Mouse (Mus musculus): ENCODE data around the gene Nmnat2.

Gene Nmnat2

GRCm38 (mm10) chr1:153093581-153093980, 138.8 kb downstream of the Nmnat2 start:
- DNase-seq (ENCODE audit: low spot score), result no peak

DNA sequence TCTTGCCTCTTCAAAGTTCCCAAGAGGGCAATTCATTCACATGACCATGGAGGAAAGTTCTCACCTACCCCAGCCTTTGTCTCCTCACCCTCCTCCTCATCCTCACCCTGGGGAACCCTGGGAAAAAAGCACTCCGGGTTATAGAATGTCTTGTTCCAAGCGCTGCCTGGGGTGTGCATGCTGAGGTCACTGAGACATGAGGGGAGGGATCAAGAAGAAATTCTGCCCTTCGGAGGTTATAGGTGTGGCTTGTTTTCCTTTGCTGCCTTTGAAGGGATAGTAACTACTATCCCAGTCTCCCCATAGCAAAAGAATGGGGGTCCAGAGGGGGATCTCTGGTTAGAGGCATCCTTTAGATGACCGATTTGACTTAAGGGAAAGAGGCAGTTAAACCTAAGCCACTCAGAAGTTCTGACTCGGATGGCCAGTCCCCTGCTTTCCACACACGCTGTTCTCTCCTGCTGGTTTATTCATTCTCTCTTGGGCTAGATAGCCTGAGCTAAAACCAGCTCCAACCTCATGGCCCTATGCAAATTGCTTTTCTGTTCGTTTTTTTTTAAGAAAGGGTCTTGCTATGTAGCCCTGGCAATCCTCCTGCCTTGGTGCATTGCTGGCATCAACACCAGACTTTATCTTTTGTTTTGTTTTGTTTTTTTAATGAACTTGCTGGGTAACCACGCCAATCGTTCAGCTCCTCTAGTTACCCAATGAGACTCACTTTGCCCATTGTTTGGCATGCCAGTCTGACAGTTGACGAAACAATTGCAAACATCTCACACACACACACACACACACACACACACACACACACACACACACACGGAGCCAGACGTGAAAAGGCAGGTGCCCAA, 139.7 kb downstream of the Nmnat2 start:
- DNase-seq (ENCODE audit: low spot score), result no peak

DNA sequence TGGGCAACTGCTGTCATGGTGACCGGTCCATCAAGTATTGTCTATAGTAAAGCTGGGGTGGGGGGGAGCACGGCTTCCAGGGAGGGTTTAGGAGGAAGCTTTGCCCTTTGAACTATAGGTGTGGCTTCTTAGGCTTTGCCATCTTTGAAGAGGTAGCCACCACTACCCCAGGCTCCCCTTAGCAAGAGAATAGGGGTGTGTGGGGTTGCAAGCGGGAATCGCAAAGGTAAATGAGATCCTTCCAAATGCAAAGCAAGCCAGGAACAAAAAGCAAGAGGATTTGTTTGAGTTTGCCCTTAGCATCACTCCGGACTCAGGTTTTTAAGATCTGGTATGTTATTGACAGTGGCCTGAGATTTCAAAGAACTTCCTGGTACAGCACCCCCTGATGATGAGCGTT, 140.5 kb downstream of the Nmnat2 start:
- no peak for DNase-seq (ENCODE audit: low spot score)

DNA sequence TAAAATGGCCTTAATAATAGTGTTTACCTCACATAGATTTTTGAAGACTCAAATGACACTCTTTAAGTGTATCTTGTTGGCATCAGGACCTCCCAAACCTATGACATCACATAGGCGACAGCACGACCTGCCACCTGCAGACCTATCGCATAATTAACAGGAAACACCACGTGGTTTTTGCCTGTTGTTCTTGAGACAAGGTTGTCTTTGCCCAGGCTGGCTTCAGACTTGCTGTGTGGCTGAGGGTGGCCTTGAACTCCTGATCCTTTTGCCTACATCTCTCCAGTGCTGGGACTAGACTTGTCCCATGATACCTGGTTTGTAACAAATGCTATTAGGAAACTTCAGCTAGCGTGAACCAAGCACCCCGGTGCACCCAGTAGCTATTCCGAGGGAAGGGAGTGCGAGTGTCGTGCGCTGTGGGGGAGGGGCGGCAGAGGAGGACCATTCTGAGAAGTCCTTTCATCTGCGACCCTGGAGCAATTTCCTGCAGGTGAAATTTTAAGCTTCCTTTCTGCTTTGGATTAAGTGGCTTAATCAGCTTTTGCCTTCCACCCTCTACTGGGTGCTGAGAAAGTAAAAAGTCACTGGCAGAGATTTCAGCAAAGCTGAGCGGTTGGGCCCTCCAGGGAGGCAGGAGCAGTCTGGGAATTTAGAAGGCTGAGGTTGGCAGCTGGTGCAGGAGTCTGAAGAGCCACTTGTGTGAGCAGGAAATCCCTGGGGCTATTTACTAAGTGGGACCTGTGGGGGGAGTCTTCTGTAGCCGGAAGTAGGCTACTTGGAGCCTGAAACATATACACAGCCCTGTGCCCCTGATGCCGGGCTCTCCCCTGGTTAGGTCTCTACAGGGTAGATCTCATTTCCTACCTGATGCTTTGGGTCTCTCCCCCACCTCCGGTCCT, 141.3 kb downstream of the Nmnat2 start:
- DNase-seq (ENCODE audit: low spot score), result no peak

- DNase-seq (ENCODE audit: low spot score), result no peak
Observed at GRCm38 (mm10) chr1:153097017-153097675, 142.4 kb downstream of the Nmnat2 start.

GRCm38 (mm10) chr1:153098586-153098985, 143.8 kb downstream of the Nmnat2 start:
- DNase-seq (ENCODE audit: low spot score), result no peak

DNA sequence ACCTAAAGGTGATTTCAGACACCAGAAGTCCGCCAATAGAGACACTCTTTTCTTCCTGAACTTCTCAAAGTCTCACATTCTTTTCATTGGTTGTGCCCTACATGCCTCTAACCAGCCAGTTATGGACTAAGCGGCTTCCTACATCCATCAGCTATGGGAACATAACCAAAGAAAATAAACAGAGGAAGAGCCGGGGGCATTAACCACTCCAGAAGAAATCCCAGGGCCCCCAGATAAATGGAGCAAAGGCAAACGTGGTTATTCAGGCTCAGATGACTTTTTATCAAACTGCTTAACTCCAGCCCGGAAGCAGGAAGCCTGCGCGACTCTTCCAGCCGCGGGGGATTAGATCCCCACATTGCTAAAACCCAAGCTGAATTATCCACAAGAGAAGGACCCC, 146.1 kb downstream of the Nmnat2 start:
- DNase-seq (ENCODE audit: low spot score), result no peak

GRCm38 (mm10) chr1:153101327-153101880, 146.6 kb downstream of the Nmnat2 start:
- DNase-seq (ENCODE audit: low spot score), result peak; percentile 15

DNA sequence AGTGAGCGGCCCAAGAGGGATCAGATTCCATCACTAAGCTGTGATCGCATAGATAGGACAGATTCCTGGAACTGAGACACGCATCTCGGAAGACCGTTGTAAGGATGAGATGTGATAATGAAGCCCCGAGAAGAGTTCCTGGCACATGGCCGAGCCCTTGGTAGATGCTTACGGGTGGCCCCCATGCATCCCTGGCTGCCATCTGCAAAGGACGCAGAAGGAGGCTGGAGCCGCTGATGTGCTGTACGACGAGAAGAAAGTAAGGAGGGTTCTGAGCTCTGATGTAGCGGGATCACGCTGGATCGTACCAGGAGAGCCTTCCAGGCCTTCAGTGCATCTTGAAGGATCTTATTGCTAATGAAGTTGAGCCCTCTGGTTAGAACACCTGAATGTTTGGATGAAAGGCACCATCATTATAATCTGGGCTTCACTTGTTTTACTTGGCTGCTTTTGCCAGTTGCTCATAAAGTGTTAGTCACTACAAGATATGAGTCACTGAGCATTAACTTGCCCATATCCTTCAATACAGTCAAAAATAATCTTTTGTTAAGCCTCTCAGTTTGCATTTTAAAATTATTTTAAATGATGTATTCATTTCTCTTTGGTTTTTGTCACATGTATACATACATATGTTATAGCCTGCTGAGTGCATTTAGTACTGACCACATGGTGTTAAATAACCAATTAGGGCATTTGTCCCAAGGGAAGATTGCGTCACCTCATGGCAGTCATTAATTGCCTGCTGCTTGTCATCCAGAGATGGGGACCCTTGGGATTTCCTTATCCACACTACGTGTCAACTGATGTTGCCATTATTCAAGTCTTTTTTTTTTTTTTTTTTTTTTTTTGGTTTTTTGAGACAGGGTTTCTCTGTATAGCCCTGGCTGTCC, 147.7 kb downstream of the Nmnat2 start:
- no peak for DNase-seq (ENCODE audit: low spot score)

GRCm38 (mm10) chr1:153103186-153103554, 148.4 kb downstream of the Nmnat2 start:
- DNase-seq (ENCODE audit: low spot score), result no peak

DNA sequence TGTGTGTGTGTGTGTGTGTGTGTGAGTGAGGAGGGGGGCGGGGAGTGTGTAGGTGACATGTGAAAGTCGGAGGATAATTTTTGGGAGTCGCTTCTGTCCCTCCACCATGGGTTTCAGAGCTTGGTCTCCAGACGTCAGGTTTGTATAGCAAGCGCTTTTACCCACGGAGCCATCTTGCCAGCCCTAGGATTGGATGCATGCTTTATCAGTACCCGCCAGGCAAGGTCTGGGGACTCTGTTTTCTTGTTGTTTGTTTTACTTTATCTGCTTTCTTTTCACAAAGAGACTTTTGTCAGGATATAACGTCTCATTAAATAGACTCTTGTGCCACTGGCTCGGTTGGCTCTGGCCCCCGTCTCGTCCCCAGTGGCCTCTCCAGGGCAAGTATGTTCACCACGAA, 150.0 kb downstream of the Nmnat2 start:
- no peak for DNase-seq (ENCODE audit: low spot score)

DNA sequence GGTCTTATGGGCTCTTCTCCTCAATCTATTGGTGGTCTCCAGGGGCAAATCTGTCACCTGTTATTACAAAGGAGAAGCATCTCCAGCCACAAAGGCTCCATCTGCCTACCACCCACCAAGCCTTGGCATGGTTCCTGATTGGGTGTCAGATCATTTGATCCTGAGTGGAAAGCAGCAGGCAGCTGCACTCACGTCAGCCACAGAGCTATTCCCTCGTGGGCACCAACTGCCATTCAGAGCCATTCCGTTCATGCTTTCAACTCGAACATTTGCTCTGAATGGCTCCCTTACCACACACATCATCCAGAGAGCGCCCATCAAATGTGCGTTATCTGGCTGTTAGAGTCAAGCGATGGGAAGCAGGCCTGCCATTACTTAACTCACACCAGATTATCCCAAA, 153.1 kb downstream of the Nmnat2 start:
- no peak for DNase-seq (ENCODE audit: low spot score)

- DNase-seq (ENCODE audit: low spot score), result no peak
Observed at GRCm38 (mm10) chr1:153109346-153109745, 154.6 kb downstream of the Nmnat2 start.

- DNase-seq (ENCODE audit: low spot score), result no peak
Observed at GRCm38 (mm10) chr1:153109836-153110235, 155.0 kb downstream of the Nmnat2 start.

GRCm38 (mm10) chr1:153111596-153111995, 156.8 kb downstream of the Nmnat2 start:
- DNase-seq (ENCODE audit: low spot score), result no peak

- no peak for DNase-seq (ENCODE audit: low spot score)
Observed at GRCm38 (mm10) chr1:153115315-153115714, 160.5 kb downstream of the Nmnat2 start.

DNA sequence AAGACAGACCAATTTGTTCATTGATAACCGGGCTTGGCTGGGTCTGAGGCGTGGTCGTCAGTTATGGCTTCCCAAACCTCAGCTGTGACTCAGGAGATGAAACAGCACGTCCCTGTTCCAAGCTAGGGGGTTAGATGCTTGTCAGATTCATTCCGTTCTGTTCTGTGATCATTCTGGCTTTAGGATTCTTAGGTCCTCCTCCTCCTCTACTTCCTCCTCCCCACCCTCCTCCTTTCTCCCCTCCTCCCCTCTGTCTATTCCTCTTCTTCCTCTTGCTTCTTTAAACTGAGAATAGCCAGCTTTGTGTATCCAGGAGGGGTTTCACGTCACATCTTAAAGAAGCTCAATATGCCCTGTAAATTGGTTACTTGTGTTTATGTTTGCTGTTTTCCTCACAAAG, 165.8 kb downstream of the Nmnat2 start:
- DNase-seq (ENCODE audit: low spot score), result no peak

GRCm38 (mm10) chr1:153121320-153121719, 166.5 kb downstream of the Nmnat2 start:
- DNase-seq (ENCODE audit: low spot score), result no peak

DNA sequence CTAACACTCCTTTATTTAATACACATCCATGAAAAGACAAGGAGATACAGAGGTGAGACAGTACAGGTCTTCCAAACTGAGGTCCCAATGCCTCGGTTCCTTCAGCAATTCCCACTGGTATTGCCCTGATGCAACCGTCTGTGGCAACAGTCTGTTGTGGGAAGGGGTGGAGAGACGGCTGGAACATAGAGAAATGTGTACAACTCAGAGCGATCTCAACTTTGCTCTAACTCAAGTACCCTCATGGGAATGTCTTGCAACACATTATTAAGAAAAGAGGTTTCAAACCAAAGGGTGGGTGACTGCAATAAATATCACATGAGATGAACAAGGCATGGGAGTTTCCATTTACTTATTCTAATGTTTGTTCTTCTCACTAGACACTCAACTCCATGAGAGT, 168.0 kb downstream of the Nmnat2 start:
- no peak for DNase-seq (ENCODE audit: low spot score)

DNA sequence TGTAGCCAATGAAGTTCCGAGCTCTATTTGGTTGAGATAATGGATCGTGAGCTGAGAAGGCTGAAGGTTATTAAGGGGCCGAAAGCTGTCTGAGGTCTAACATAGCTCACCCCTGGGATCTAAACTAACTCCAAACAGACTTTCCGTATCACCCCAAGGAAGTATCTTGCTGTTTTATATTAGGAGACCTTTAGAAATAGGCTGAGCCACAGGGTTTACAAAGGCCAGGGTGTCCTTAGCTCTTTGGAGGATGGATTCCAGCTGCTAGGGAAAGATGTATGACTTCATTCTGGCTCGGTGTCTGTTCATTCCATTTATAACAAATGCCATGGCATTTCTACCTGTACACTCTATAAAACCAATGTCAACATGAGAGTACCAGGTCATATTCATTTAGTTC, 169.7 kb downstream of the Nmnat2 start:
- DNase-seq (ENCODE audit: low spot score), result no peak

Measured in left cerebral cortex, adult 11 months (tissue).